Mouse (Mus musculus): ENCODE measurements around the gene Cnnm4. TPM values are rescaled to one million over a fixed set of nuclear protein-coding genes. Genes with fewer than 3 reads are reported as not detected.
A peak's percentile ranks its signal among the peaks of the same experiment; 100 is the strongest.

Gene Cnnm4
- 3.8 and 4.0 TPM in 2 replicates for polyA plus RNA-seq (2016; fragmentation: Nextera tagmentation; extraction: Ambion mirVana)

DNA sequence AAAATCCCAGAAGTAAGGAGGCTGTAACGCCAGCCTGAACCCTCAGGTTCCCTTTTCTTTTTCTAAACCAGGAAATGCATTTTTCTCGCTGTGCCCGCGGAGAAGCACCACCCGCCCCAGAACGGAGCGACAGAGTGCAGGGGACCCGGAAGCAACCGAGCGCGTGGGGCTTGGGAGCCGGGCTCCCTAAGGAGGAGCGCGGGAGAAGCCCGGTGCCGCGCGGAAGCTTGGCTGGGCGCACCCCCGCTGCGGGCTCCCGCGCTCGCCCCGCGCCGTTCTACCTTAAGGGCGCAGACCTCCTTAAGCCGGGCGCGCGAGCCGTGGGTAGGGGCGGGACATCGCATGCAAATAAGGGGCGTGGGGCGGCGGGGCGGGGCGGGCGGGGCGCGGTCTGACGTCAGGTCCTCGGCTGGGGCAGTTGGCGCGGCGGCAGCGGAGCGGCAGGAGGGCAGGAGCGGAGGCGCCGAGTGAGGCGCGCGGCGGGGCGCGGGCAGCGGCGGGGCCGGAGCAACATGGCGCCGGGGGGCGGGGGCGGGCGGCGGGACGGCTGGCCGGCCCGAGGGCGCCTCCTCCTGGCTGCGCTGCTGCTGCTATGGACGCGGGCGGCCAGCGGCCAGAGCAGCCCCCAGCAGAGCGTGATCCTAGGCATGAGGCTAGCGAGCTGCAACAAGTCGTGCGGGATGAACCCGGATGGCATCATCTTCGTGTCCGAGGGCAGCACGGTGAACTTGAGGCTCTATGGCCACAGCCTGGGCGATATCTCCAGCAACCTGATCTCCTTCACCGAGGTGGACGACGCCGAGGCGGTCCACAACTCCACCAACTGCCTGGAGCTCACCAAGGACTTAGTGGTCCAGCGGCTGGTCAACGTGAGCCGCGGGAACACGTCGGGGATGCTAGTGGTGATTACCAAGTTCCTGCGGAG lies at the start of gene Cnnm4:
Cnnm4 (plus strand) TSS at position 440 of the 925 bp plus-strand sequence.
- Histone ChIP-seq H3K27ac (peak within 1 kb of the TSS; percentile 75), H3K4me1 (peaks cover 59% of the 10 kb centered on the region), H3K36me3 (no peaks in the 10 kb centered on the region)

DNA sequence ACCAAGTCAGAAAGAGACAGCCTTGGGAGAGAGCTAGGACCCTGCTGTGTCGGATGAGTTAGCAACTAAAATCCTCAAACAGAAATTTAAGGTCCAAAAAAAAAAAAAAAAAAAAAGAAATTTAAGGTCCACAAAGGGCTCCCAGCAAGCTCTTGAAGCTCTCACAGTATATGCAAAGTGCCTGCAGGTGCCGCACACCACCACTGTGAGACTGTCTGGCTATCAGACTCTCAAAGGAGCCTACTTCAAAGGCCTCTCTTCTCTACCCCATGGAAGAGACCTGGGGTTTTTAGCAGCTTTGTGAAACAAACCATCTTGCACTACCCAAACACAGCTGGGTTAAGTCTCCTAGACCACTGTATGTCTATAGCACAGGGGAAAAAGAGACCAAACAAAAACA lies 41.9 kb upstream of the Cnnm4 start:
- no peak overlapping the region for H3K4me3 ChIP-seq
- H3K9me3 ChIP-seq (replicated peaks): no peaks in the 10 kb centered on the region
- WGBS (ENCODE audit: insufficient replicate concordance): 91% methylated on average over 2 of the region's 2 CpGs
- peaks cover 85% of the 10 kb centered on the region for H3K36me3 ChIP-seq
- no peak overlapping the region for H3K27ac ChIP-seq
- H3K27me3 ChIP-seq (replicated peaks): no peaks in the 10 kb centered on the region
- no peaks in the 10 kb centered on the region for H3K4me1 ChIP-seq
- ATAC-seq: no peak
- H3K9ac ChIP-seq: no peak overlapping the region
- no peak overlapping the region for H3K4me2 ChIP-seq

More for the DNA sequence above, at the start of gene Cnnm4:
- Histone ChIP-seq H3K4me3 (peak within 1 kb of the TSS; percentile 63), H3K27me3 (replicated peaks) (peaks cover 22% of the 10 kb centered on the region), H3K4me2 (peak within 1 kb of the TSS; percentile 95), H3K9me3 (replicated peaks) (no peaks in the 10 kb centered on the region), H3K9ac (peak within 1 kb of the TSS; percentile 77)
- ATAC-seq: peak; percentile 93
- WGBS (ENCODE audit: insufficient replicate concordance): 2% methylated on average over 84 of the region's 98 CpGs

DNA sequence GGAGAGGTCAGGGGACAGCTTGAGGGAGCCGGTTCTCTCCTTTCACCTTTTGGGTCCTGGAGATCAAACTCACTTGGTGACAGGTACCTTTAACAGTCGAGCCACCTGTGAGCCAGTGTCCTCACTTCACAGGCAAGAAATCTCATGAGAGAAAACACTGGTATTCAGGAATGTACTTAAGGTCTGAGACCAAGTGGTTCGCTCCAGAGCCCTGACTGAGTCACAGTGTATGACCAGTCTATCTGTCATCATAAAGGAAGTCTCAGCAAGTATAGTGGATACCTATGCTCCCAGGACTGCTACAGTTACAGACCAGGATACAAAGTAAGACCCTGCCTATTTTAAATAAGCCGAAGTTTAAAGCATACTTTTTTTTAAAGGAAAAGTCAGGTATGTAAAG lies 38.4 kb upstream of the Cnnm4 start:
- no peak overlapping the region for H3K4me2 ChIP-seq
- peaks cover 85% of the 10 kb centered on the region for H3K36me3 ChIP-seq
- ATAC-seq: no peak
- no peak overlapping the region for H3K4me3 ChIP-seq
- no peak overlapping the region for H3K9ac ChIP-seq
- H3K9me3 ChIP-seq (replicated peaks): no peaks in the 10 kb centered on the region
- WGBS (ENCODE audit: insufficient replicate concordance): 81% methylated on average over 4 of the region's 4 CpGs
- H3K4me1 ChIP-seq: no peaks in the 10 kb centered on the region
- H3K27me3 ChIP-seq (replicated peaks): no peaks in the 10 kb centered on the region
- H3K27ac ChIP-seq: no peak overlapping the region

DNA sequence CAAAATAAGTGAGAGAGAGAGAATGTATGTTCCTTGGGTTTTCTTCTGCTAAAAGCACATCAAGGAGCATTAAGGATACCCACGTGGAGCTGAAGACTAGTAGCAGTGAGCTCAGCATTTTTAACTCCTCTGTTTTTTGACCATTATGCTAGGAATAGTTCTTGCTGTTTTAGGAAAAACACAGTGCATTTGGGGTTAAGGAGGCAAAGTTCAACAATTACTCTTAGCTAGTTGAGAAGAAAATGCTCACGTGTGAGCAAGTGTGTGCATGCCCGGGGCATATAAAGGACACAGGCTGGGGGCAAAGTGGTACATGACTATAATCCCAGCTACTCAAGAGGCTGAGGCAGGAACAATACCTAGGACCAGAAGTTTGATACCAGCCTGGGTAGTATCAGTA lies 37.8 kb upstream of the Cnnm4 start:
- Histone ChIP-seq H3K4me2 (no peak overlapping the region), H3K4me1 (no peaks in the 10 kb centered on the region), H3K27ac (no peak overlapping the region), H3K36me3 (peaks cover 85% of the 10 kb centered on the region), H3K27me3 (replicated peaks) (no peaks in the 10 kb centered on the region), H3K9ac (no peak overlapping the region), H3K4me3 (no peak overlapping the region), H3K9me3 (replicated peaks) (no peaks in the 10 kb centered on the region)
- 83% methylated on average over 3 of the region's 3 CpGs for WGBS (ENCODE audit: insufficient replicate concordance)
- ATAC-seq: no peak

DNA sequence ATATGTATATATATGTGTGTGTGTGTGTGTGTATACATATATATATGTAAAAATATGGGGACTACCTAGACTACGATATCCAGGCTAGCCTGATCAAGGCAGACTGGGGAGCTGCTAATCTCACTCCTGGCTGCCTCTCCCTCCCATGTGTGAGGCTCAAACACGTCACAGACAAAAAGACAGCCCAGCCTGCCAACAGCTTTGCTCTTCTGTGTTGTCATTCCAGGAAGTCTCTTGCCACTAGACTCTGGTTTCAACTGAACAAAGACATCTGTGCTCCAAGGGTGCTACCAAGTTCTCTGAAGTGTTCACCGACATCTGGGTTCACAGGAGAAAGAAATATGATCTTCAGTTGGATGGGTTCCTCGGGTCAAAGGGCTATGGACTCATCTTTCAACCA lies 36.3 kb upstream of the Cnnm4 start:
- Histone ChIP-seq H3K4me1 (no peaks in the 10 kb centered on the region), H3K27ac (no peak overlapping the region), H3K4me3 (no peak overlapping the region), H3K9me3 (replicated peaks) (no peaks in the 10 kb centered on the region), H3K9ac (no peak overlapping the region), H3K27me3 (replicated peaks) (no peaks in the 10 kb centered on the region), H3K36me3 (peaks cover 84% of the 10 kb centered on the region), H3K4me2 (no peak overlapping the region)
- no peak for ATAC-seq
- WGBS (ENCODE audit: insufficient replicate concordance): 75% methylated on average over 4 of the region's 4 CpGs

DNA sequence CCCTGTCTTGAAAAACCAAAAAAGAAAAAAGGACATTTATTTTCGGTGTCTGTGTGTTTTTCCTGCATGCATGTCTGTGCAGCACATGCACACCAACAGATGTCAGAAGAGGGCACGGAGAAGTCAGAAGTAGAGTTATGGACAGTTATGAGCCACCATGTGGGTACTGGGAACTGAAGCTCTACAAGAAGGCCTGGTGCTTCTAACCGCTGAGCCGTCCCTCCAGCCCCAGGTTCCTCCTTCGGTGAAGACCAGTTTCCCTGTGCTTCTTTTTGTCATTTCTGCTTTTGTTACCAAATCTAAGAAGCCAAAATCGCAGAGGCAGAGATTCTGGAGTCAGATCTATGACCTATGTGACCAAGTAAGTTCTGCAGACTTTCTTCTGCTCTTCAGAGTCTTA lies 34.9 kb upstream of the Cnnm4 start:
- H3K4me1 ChIP-seq: no peaks in the 10 kb centered on the region
- no peak for ATAC-seq
- no peaks in the 10 kb centered on the region for H3K27me3 ChIP-seq (replicated peaks)
- WGBS (ENCODE audit: insufficient replicate concordance): 80% methylated on average over 6 of the region's 6 CpGs
- peaks cover 77% of the 10 kb centered on the region for H3K36me3 ChIP-seq
- H3K9ac ChIP-seq: no peak overlapping the region
- no peaks in the 10 kb centered on the region for H3K9me3 ChIP-seq (replicated peaks)
- H3K4me3 ChIP-seq: no peak overlapping the region
- H3K27ac ChIP-seq: no peak overlapping the region
- no peak overlapping the region for H3K4me2 ChIP-seq

DNA sequence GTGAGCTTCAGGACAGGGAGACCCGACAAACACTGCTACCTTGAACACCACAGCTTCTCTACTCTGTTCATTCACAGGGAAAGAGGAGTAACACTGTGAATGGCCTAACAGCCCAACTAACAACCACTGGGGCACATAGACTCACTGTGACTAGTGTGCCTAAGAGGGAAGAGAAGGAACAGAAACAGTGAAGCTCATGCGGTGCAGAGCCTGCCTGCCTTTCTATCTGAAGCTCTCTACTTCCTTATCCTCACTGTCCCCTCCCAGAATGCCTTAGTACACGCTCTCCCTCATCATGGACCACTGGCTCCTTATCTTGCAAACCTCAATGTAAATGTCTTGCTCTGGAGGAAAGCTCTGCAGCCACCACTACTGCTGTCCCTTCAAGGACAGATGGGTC lies 34.2 kb upstream of the Cnnm4 start:
- WGBS (ENCODE audit: insufficient replicate concordance): 70% methylated on average over 3 of the region's 3 CpGs
- no peaks in the 10 kb centered on the region for H3K27me3 ChIP-seq (replicated peaks)
- no peak overlapping the region for H3K4me2 ChIP-seq
- no peak for ATAC-seq
- H3K4me3 ChIP-seq: no peak overlapping the region
- H3K9me3 ChIP-seq (replicated peaks): no peaks in the 10 kb centered on the region
- H3K36me3 ChIP-seq: peaks cover 76% of the 10 kb centered on the region
- H3K27ac ChIP-seq: no peak overlapping the region
- H3K9ac ChIP-seq: no peak overlapping the region
- H3K4me1 ChIP-seq: no peaks in the 10 kb centered on the region

DNA sequence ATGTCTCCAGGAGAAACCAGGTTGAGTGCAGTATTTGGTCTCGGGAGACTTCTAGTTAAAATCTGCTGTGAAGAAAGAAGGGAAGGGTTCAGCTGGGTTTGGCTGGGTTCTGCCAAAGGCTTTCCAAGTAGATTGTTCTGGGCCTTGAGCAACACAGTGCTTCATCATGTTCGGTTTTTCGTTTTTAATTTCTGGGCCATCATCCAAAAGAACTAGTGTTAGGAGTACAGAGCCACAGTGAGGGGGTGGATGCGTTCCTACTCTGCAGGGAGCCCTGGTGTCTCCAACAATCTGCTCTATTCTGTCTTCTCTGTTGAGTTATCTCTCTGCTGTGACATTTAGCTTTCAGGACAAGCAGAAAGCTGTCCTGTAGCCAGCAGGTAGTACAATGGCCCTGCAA lies 30.3 kb upstream of the Cnnm4 start:
- Histone ChIP-seq H3K9ac (no peak overlapping the region), H3K27ac (no peak overlapping the region), H3K4me2 (no peak overlapping the region), H3K4me3 (no peak overlapping the region), H3K36me3 (peaks cover 51% of the 10 kb centered on the region), H3K27me3 (replicated peaks) (no peaks in the 10 kb centered on the region), H3K9me3 (replicated peaks) (no peaks in the 10 kb centered on the region), H3K4me1 (peaks cover 17% of the 10 kb centered on the region)
- WGBS (ENCODE audit: insufficient replicate concordance): 81% methylated on average over 4 of the region's 4 CpGs
- ATAC-seq: no peak

DNA sequence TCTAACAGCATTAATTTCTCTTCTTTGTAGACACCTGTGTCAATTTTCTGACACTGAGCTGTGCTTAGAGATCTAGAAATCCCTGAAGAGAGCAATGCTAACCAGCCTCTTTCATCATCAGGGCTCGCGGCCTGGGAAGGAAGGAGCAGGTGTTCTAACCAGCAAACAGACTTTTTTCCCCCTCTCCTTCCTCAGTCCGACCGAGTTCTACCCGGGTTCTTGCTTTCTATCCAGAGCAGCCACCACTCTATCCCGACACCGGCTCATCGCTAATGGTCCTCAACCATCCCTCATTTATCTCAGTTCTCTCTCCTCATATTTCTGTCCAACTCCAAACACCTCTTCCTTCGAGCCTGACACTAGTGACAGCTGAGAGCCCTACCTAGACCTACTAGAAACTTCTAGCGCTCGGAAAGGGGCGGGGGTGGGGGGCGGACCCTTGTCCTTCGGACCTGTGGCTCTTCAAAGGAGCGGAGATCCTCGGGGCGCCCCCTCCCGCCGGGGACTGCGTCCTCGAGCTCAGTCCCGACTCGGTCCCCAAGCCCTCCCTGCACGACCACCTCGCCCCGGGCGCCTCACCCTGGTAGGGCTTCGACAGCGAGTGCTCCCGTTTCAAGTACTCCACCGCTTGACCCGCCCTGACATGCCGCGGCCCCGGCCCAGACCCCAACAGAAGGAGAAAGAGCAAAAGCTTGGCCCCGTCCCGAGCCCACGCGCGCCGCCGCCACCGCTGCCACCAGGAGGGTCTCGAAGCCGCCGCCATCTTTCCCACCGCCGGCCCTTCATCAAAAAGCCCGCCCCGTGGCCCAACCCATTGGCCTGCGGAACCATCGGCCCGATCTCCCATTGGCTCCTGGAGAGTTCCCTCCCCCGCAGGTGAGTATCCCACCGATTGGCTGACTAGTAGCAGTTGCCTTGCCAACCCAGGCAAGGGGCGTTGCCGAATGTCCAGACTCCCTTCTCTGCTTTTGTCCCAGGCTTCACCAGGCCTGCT lies 26.7 kb upstream of the Cnnm4 start, which contains the start of gene Lman2l:
Lman2l (minus strand) TSS at position 801 of the 994 bp plus-strand sequence.
- H3K4me3 ChIP-seq: peak within 1 kb of the TSS; percentile 94
- H3K4me2 ChIP-seq: peak within 1 kb of the TSS; percentile 95
- under 1% methylated on average over 57 of the region's 57 CpGs for WGBS (ENCODE audit: insufficient replicate concordance)
- H3K9me3 ChIP-seq (replicated peaks): no peaks in the 10 kb centered on the region
- peak within 1 kb of the TSS; percentile 87 for H3K9ac ChIP-seq
- H3K36me3 ChIP-seq: peaks cover 14% of the 10 kb centered on the region; the same call in 1 of the 2 replicates
- ATAC-seq: peak; percentile 99
- H3K4me1 ChIP-seq: peaks cover 20% of the 10 kb centered on the region
- peak within 1 kb of the TSS; percentile 72 for H3K27ac ChIP-seq
- H3K27me3 ChIP-seq (replicated peaks): no peaks in the 10 kb centered on the region

DNA sequence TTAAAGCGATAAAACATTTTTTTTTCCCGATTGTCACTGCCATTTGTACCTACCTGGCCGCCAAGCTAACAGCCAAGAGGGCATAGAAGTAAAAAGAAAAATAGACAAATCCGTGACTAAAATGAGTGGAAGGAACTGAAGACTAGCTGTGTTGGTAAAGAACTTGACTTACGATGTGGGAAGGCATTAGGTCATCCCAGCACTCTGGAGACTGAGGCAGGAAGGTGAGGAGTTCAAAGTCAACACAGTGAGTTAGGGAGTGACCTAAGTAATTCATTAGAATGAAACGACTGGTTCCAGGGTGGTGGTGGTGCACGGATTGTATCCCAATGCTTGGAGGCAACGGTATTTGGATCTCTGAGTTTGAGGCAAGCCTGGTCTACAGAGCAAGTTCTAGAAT lies 25.9 kb upstream of the Cnnm4 start:
- WGBS (ENCODE audit: insufficient replicate concordance): 42% methylated on average over 8 of the region's 8 CpGs
- peak overlapping the region; percentile 36; the same call in 1 of the 2 replicates for H3K27ac ChIP-seq
- H3K36me3 ChIP-seq: peaks cover 14% of the 10 kb centered on the region; the same call in 1 of the 2 replicates
- no peak overlapping the region for H3K9ac ChIP-seq
- ATAC-seq: no peak
- peaks cover 20% of the 10 kb centered on the region for H3K4me1 ChIP-seq
- no peaks in the 10 kb centered on the region for H3K9me3 ChIP-seq (replicated peaks)
- no peaks in the 10 kb centered on the region for H3K27me3 ChIP-seq (replicated peaks)
- H3K4me2 ChIP-seq: peak overlapping the region; percentile 95
- peak overlapping the region; percentile 94 for H3K4me3 ChIP-seq

DNA sequence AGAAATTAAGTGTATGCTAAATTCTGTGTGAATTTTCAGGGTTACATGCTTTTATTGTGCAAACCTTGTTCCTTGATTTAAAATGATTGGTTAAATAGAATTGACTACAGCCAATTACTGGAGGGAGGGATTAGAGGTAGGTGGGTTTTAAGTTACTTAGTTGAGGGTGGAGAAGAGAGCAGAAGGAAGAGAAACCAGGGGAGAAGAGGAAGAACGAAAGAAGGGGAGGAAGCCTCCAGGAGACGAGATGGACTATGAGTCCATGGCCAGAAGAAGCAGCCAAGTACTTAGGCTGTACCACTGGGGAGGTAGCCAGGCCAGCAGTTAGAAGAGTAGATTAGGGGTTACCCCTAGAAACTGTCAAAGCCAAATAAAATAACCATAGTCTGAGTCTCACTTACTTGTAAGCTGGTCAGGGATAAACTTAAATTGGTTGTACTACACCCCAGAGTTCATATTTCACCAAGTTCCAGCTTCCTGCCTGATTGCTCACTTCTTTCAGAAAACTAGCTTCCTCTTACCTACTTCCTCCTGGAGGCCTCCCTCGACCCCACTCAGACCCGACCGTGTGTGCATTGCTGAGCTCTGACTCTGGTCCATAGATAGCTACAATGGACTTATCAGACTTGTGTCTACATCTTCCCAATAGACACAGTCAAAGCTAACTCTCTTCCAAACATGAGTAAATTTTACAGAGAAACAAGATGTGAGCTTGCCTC lies 25.2 kb upstream of the Cnnm4 start:
- WGBS (ENCODE audit: insufficient replicate concordance): 24% methylated on average over 5 of the region's 5 CpGs
- Histone ChIP-seq H3K9me3 (replicated peaks) (no peaks in the 10 kb centered on the region), H3K4me3 (no peak overlapping the region), H3K27ac (peak overlapping the region; percentile 36; the same call in 1 of the 2 replicates), H3K4me2 (no peak overlapping the region), H3K4me1 (peaks cover 20% of the 10 kb centered on the region), H3K9ac (no peak overlapping the region), H3K36me3 (peaks cover 10% of the 10 kb centered on the region; the same call in 1 of the 2 replicates), H3K27me3 (replicated peaks) (no peaks in the 10 kb centered on the region)
- no peak for ATAC-seq

All from liver, embryonic 12.5 days (tissue).